Mouse (Mus musculus) forebrain, postnatal 0 days (tissue): Measurements from ENCODE around the gene Syn2. TPM values are rescaled to one million over a fixed set of nuclear protein-coding genes. Genes with fewer than 3 reads are reported as not detected.

Source experiments
- ATAC-seq: fragments of 200-750 bp; cut with Nextera tagmentation; 2 replicates; pipeline ENCODE4 v1.8.0; 2017; ENCODE audit warnings: mild to moderate bottlenecking, moderate library complexity
- DNase-seq: peaks from one replicate; pipeline ENCODE4 v3.0.0-alpha.2; 2015
- H3K27ac ChIP-seq: fragments of 300-500 bp; sonication (generic); 2 replicates; pipeline ENCODE4 v1.5.1; 2014; ENCODE audit warnings: low read depth, mild to moderate bottlenecking, antibody characterized with exemption, low read length, moderate library complexity, mixed read lengths
- H3K27me3 ChIP-seq: fragments of 300-500 bp; sonication (generic); 2 replicates; pipeline ENCODE4 v1.6.1; 2014; ENCODE audit warnings: mild to moderate bottlenecking, low read length, mixed read lengths; ENCODE audit not compliant: insufficient read depth
- H3K36me3 ChIP-seq: fragments of 300-500 bp; sonication (generic); 2 replicates; pipeline ENCODE4 v1.6.1; 2014; ENCODE audit warnings: mild to moderate bottlenecking, moderate library complexity; ENCODE audit not compliant: insufficient read depth
- H3K4me1 ChIP-seq: fragments of 300-500 bp; sonication (generic); 2 replicates; pipeline ENCODE4 v1.6.1; 2014; ENCODE audit warnings: antibody characterized with exemption; ENCODE audit not compliant: insufficient read depth
- H3K4me2 ChIP-seq: fragments of 300-500 bp; sonication (generic); 2 replicates; pipeline ENCODE4 v1.6.1; 2014; ENCODE audit warnings: low read depth, mild to moderate bottlenecking, moderate library complexity
- H3K4me3 ChIP-seq: fragments of 300-500 bp; sonication (generic); 2 replicates; pipeline ENCODE4 v1.5.1; 2014; ENCODE audit warnings: low read depth, low read length, mixed read lengths
- H3K9ac ChIP-seq: fragments of 300-500 bp; sonication (generic); 2 replicates; pipeline ENCODE4 v1.6.1; 2014; ENCODE audit warnings: mild to moderate bottlenecking
- H3K9me3 ChIP-seq: fragments of 300-500 bp; sonication (generic); 2 replicates; pipeline ENCODE4 v1.6.1; 2016; ENCODE audit warnings: low read length
- CTCF ChIP-seq: sonication (generic); IDR thresholded peaks from 2 replicates; pipeline ENCODE4 v1.5.1; 2016; ENCODE audit warnings: antibody characterized with exemption, control low read depth, low read depth
- WGBS: fragments of 180-500 bp; shearing (Covaris S2); extraction: QIAGEN DNeasy Blood & Tissue Kit; methylation state at CpG from one replicate; pipeline ENCODE4 v1.1.7; 2014; 5-methylcytosine and 5-hydroxymethylcytosine counted together
- polyA plus RNA-seq: library from polyadenylated mRNA; unstranded; fragments of >200 nt; fragmentation: Nextera tagmentation; extraction: Ambion mirVana; gene quantifications from 2 replicates; pipeline ENCODE4 v1.2.1, GENCODE M21; 2015
- total RNA-seq: library from RNA; depleted of rRNA; stranded (reverse); fragments of >200 nt; gene quantifications from 2 replicates; pipeline ENCODE4 v1.2.3, GENCODE M21; 2014

Syn2 gene
- total and polyA plus RNA-seq, 2 experiments from 2014 or later, result 85.9 to 91.1 TPM

- Histone ChIP-seq H3K36me3 (peaks cover 4% of the 10 kb centered on the region; the same call in 1 of the 2 replicates), H3K4me3 (no peak overlapping the region), H3K4me2 (no peak overlapping the region), H3K27ac (no peak overlapping the region), H3K4me1 (no peaks in the 10 kb centered on the region), H3K9me3 (no peaks in the 10 kb centered on the region), H3K27me3 (no peaks in the 10 kb centered on the region), H3K9ac (no peak overlapping the region)
- ATAC-seq (no peak), DNase-seq (no peak)
- 64% methylated on average over 3 of the region's 3 CpGs for WGBS
- no peak for TF ChIP-seq CTCF
Observed at GRCm38 (mm10) chr6:115271326-115271725, 136.6 kb downstream of the Syn2 start.

- Histone ChIP-seq H3K4me2 (no peak overlapping the region), H3K4me1 (no peaks in the 10 kb centered on the region), H3K36me3 (peaks cover 4% of the 10 kb centered on the region; the same call in 1 of the 2 replicates), H3K4me3 (no peak overlapping the region), H3K27me3 (no peaks in the 10 kb centered on the region), H3K9me3 (no peaks in the 10 kb centered on the region), H3K9ac (no peak overlapping the region), H3K27ac (no peak overlapping the region)
- DNase-seq (peak; percentile 18), ATAC-seq (no peak)
- 16% methylated on average over 4 of the region's 4 CpGs for WGBS
- TF ChIP-seq CTCF, result no peak
Observed at GRCm38 (mm10) chr6:115271866-115272271, 137.2 kb downstream of the Syn2 start.

GRCm38 (mm10) chr6:115273346-115273745, 138.6 kb downstream of the Syn2 start:
- Histone ChIP-seq H3K9me3 (no peaks in the 10 kb centered on the region), H3K4me2 (no peak overlapping the region), H3K27ac (no peak overlapping the region), H3K27me3 (no peaks in the 10 kb centered on the region), H3K36me3 (peaks cover 1% of the 10 kb centered on the region; the same call in 1 of the 2 replicates), H3K9ac (no peak overlapping the region), H3K4me1 (no peaks in the 10 kb centered on the region), H3K4me3 (no peak overlapping the region)
- no peak for TF ChIP-seq CTCF
- DNase-seq, result no peak
- ATAC-seq, result no peak
- WGBS, result 80% methylated on average over 10 of the region's 10 CpGs

GRCm38 (mm10) chr6:115274705-115275104, 140.0 kb downstream of the Syn2 start:
- DNase-seq, result no peak
- no peak overlapping the region for H3K4me2 ChIP-seq
- no peak for ATAC-seq
- H3K27me3 ChIP-seq, result no peaks in the 10 kb centered on the region
- no peak overlapping the region for H3K9ac ChIP-seq
- H3K4me3 ChIP-seq, result no peak overlapping the region
- H3K36me3 ChIP-seq, result no peaks in the 10 kb centered on the region
- H3K4me1 ChIP-seq, result no peaks in the 10 kb centered on the region
- no peaks in the 10 kb centered on the region for H3K9me3 ChIP-seq
- H3K27ac ChIP-seq, result no peak overlapping the region
- no peak for TF ChIP-seq CTCF
- WGBS, result 52% methylated on average over 9 of the region's 9 CpGs

GRCm38 (mm10) chr6:115275116-115275815, 140.6 kb downstream of the Syn2 start:
- Histone ChIP-seq H3K4me2 (no peak overlapping the region), H3K36me3 (no peaks in the 10 kb centered on the region), H3K27ac (no peak overlapping the region), H3K4me3 (no peak overlapping the region), H3K27me3 (no peaks in the 10 kb centered on the region), H3K9me3 (no peaks in the 10 kb centered on the region), H3K9ac (no peak overlapping the region), H3K4me1 (no peaks in the 10 kb centered on the region)
- no peak for TF ChIP-seq CTCF
- 84% methylated on average over 10 of the region's 10 CpGs for WGBS
- no peak for ATAC-seq
- DNase-seq, result no peak

GRCm38 (mm10) chr6:115278086-115278485, 143.4 kb downstream of the Syn2 start:
- Histone ChIP-seq H3K9me3 (no peaks in the 10 kb centered on the region), H3K27ac (no peak overlapping the region), H3K36me3 (no peaks in the 10 kb centered on the region), H3K4me1 (no peaks in the 10 kb centered on the region), H3K4me2 (no peak overlapping the region), H3K9ac (no peak overlapping the region), H3K27me3 (no peaks in the 10 kb centered on the region), H3K4me3 (no peak overlapping the region)
- no peak for DNase-seq
- 80% methylated on average over 8 of the region's 8 CpGs for WGBS
- TF ChIP-seq CTCF, result no peak
- no peak for ATAC-seq

- TF ChIP-seq CTCF, result no peak
- no peak overlapping the region for H3K4me3 ChIP-seq
- no peak overlapping the region for H3K27ac ChIP-seq
- H3K4me2 ChIP-seq, result no peak overlapping the region
- no peaks in the 10 kb centered on the region for H3K4me1 ChIP-seq
- no peaks in the 10 kb centered on the region for H3K27me3 ChIP-seq
- ATAC-seq, result no peak
- WGBS, result 77% methylated on average over 2 of the region's 2 CpGs
- H3K9me3 ChIP-seq, result no peaks in the 10 kb centered on the region
- no peak for DNase-seq
- H3K9ac ChIP-seq, result no peak overlapping the region
- H3K36me3 ChIP-seq, result no peaks in the 10 kb centered on the region
Observed at GRCm38 (mm10) chr6:115279639-115280038, 144.9 kb downstream of the Syn2 start.
